Mouse (Mus musculus) cerebral cortex, adult 2 months (tissue): ENCODE data around the gene G0s2.

Experiments
- WGBS: fragments of 180-500 bp; shearing (Covaris S2); methylation state at CpG from one replicate; pipeline ENCODE4 v1.1.7; 2018; 5-methylcytosine and 5-hydroxymethylcytosine counted together

Gene G0s2

DNA sequence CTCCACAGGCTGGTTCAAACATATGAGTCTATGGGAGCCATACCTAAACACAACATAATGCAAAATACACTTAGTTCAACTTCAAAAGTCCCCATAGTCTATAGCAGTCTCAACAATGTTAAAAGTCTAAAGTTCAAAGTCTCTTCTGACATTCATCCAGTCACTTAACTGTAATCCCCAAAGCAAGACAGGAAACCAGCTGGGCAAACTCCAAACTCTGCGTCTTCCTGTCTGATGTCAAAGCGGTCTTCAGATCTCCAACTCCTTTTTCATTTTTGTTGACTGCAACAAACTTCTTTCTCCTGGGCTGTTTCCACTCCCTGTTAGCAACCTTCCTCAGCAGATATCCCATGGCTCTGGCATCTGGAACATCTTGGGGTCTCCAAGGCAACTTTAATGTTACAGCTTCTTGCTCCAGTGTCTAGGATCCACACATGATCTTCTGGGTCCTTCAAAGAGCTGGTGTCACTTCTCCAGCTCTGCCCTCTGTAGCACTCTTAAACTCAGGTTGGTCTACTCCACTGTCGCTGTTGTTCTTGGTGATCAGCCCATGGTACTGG lies 12.8 kb upstream of the G0s2 start:
- WGBS: 91% methylated on average over 3 of the region's 3 CpGs

DNA sequence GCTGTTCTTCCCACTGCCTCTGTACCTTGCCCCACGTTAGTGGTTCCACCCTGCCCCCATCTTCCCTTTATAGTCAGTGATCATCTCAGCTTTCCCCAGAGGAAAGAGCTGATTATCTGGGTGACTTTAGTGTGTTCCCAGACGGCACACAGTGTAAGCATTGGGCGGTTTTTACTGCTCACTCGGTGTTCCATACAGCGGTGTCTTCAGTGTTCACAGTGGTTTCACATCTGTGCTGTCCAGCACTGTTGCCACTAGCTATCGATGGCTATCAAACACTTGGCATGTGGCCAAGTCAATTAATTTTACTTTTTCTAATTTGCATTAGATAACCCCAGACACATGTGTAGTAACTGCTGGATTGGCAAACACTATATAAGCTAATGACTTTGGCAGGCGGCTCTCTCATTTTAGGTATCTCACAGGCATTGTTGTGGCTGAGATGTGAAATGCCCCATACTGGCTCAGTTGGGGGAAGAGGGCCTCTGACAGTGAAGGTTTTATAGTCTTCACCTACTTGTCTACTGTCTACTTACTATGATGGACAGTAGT lies 11.3 kb upstream of the G0s2 start:
- WGBS: 83% methylated on average over 7 of the region's 7 CpGs

DNA sequence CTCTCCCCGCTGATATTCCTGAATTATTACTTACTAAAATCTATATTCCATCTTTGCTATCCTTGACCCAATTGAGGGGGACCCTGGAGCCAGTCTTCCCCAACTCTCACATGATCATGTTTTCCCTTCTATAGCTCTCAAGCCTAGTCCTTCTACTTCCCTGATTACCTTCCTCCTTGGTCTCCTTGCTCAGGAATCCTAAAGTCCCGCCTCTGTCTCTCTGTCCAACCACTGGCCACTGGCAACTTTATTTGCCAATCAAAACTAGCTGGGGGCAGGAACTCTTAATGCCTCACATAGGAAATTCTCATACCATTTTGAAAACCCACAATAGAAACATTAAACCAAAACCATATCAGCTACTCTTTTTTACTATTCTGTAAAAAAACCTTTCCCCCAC lies 8.3 kb upstream of the G0s2 start:
- WGBS: 95% methylated on average over 2 of the region's 2 CpGs

DNA sequence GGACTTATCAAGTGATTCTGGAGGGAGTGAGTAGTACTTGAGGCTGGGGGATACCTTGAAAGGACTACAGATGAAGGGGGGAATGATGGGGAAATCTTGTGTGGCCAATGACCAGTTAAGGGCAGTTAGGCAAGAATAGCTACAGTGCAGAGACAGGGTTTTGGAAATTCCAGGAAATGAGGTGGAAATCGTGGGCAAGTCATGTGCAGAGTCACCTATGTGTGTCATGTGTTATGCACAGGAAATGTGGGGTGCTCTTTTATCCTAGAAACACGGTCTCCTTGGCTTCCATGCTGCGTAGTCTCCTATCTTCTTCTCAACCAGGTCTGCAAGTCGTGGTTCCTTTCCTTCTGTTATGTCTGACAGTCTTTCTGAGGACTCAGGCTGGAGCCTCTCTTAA lies 6.5 kb upstream of the G0s2 start:
- WGBS: 88% methylated on average over 4 of the region's 4 CpGs

DNA sequence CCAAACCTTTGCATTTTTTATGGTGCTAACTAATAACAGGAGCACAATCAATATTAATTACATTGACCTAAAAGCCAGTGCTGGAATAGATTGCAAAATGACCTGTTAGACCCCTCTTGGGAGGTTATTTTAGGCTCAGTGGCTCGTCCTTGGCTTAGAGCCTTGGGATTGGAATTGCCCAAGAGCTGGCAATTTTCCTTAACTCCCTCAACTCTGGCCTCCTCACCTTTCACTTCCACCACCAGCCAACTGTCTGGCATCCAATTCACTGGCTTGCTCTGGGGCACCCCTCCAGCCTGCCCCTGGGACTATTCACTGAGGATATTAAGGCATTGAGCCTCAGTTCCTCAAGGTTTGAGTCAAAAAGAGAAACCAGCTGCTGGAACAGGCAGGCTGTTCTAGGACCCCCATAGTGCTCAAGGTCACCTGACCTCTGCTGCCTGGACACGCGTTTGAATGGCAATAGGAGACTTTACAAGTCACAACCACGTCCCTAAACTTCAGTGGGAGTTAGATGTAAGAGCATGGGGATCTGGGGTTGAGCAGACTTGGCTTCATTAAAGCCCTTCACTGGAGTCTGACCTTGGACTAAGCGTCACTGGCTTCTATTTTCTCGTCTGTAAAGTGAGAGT lies 5.5 kb upstream of the G0s2 start:
- 79% methylated on average over 6 of the region's 6 CpGs for WGBS

DNA sequence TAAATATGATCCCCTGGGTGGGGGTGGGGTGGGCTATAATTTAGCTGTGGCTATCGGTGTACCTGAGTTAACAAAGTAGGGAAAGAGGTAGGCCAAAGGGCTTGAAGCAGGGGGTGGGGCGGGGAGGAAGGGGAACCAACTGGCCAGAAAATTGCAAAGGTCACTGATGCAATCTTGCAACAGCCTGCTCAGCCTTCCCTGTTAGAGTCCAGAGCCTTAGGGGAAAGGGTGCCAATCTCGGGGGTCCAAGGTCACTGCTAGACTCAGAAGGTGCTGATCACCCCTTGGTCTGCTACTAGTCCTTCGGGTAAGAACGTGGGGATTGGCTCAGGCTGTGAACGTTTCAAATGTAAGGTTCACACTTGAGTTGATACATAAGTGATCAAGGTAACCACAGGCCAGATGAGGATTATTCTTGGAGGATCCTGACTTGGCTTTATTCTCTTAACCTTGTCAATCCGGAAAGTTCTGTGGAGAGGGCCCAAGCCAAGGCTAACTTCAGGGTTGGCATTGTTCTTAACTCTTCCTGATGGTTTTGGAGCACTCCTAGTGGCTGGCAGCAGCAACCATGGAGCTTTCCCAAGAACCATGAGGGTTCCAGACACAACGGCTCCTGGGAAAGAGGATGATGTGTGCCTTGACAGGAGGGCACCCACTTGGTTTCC lies 1.5 kb upstream of the G0s2 start:
- WGBS: 77% methylated on average over 8 of the region's 8 CpGs

DNA sequence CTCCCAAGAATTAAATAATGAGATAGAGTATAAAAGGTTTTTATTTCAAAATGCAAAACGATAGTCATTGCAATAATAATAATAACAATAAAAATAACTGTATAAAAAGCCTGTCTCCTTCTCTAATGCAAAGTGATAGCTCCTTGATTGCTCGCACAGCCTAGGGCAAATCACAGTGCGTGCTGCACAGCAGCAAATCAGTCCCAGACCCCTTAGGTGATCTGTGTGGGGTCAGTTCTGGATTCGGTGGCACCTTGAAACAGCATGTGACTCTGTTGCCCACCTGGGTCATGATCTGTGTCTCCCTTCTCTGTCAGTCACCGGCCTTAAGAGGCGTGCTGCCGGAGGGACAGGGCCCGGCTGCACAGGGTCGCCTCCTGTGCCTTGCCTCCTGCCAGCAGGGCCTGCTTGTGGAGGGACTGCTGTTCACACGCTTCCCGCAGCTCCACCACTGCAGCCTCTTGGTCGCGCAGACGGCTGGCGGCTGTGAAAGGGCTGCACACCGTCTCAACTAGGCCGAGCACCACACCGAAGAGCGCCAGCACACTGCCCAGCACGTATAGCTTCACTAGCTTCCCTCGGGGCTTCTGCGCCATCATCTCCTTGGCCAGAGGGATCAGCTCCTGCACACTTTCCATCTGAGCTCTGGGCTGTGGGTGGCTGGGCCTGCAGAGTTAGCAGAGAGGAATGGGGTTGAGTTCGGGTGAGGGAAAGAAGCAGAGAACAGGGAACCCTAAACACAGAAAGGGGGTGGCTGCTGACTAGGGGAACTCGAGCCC lies 691 bp downstream of the G0s2 start:
- WGBS: 47% methylated on average over 24 of the region's 24 CpGs

DNA sequence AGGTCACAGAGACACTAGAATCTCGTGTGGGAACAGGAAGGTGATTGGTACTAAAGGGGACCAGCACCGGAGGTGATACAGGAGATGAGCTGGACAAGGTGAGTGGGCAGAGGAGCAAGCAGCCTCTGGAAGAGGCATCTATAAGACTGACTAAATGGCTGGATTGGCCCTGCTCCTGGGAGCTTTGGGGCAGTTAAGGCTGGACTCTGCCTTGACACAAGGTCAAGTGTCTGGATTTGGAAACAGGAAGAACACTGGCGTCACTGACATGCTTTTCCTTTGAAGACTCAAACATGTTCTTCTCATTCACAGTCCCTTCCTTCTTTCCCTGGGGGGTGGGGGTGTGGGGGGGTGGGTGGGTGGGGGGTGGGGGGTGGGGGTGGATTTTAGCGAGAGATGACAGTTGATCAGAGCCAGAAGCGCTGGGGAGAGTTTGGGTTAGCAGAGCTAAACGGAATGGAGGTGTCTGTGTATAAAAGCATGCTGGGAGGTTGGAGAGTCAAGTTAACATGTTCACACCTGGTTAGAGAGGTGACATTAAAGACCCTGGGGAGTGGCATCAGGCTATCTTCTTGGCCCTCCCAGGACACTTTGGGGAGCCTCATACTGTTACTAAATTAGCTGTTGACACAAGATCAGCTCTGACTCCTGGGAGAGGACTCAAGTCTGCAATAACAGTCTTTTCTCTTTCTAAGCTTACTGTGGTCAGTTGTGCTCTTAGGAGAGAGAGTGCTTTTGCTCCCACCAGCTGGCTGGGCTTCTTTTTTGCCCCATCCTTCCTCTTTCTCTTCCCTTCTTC lies 1.9 kb downstream of the G0s2 start:
- 70% methylated on average over 6 of the region's 6 CpGs for WGBS

DNA sequence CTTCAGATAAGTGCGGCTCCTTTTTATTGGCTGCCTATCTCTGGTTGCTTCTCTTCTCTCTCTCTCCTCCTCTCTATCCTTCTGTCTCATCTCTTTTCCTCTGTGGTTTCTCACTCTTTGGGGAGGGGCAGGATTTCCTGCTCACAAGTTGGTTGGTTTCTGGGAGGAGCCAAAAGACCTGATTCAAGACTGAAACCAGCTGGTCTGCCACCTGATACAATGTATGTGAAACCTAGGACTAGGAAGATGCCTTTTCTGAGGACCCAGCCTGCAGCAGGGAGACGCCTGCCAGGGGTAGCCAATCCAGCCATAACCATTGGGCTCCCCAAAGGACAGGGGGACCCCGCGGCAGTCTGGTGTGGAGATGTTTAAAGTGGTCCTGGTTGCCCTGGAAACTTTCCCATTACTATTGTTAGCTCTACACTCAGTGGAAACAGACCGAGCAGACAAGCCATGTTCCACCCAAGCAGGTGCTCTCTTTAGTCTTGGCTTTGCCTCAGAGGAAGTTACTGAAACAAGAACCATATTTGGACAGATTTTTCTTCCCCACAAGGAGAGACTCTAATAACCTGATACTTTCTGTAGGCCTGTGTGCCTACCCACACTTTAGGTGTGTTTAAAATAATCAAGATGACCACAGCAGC lies 8.9 kb downstream of the G0s2 start, which contains the start of gene Hsd11b1:
Gene Hsd11b1 (minus strand): TSS at position 121 of the 644 bp plus-strand sequence.
- 63% methylated on average over 5 of the region's 5 CpGs for WGBS

DNA sequence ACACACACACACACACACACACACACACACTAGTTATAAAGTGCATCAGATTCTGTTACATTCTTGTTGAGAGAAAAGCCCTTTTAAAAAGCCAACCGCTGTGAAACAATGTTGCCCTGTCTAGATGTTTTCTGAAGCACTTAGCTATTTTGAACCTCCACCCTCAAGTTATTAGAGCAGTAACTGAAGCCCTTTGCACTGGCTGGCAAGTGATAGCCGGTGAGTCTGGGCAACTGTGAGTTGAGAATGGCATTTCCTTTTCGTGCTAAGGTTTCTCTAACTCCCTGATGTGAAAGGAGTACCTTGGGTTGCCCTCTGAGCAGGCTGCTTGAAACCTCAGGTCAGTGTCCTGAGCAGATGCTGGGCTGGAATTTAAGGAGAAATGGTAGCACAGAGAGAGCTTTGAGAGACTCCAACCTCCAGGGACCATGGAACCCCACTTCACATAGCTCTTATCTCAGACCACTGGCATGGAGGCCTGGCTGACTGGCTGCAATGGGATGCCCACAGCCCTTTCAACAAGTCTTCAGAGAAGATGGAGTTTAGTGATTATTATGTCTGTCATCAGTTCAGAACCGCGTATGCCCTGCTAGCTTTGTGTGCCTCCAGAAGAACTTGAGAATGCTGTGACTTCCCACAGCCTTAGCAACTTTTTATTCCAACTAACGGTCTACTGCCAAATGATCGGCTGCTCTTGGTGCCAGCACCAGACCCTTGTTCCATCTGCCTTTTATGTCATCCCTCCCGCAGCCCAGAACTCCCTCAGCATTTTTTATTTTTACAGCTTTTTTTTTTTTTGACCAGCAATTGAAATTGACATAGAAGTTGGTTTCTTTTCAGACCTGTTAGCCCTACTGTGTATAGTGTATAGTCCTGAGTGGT lies 9.8 kb downstream of the G0s2 start:
- 54% methylated on average over 8 of the region's 8 CpGs for WGBS

DNA sequence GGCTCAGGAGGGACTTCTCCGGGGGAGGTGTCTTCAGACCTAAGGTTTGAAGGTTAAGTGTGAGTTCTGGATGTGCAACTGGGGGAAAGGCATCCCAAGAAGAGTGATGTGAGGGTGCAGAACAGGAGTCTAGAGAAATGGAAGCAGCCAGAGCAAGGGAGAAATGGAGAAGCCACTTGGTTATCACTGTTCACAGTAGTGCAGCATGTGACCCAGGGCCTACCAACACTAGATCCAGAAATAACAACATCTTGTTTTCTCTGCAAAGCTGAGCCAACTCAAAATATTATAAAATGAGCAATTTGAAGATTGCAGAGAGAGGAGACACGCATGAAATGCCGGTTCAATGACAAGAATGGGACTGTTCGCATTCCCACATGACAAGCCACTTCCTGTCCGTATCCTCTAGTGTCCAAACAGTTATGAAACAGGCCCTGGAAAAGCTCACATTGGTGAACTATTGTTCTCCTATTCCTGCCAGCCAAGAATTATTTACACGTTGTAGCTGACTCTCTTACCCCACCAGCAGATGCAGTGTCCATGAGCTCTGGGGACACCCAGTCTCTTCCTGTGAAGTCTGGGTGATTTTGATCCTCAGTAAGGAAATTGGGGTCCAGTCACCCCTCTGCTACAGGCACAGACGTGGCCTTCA lies 11.0 kb downstream of the G0s2 start:
- 65% methylated on average over 7 of the region's 7 CpGs for WGBS

DNA sequence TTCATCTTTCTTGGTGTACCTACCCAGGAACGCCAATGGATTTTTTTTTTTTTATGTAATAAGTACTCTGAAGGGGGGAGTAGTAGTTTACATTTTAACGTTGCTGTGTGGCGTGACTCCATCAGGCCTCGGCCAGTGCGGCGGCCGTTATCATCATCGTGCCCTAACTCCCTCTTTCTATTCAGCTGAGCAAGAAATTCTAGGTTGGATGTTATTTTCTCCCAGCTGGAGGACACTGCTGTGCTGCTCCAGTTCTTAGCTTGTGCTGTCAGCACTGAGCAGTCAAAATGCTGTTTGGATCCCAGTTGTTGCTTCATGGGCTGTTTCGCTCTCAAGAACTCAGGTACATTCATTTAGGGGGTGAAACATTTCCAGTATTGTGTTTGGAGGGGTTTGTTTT lies 13.5 kb downstream of the G0s2 start:
- WGBS: 84% methylated on average over 9 of the region's 9 CpGs

DNA sequence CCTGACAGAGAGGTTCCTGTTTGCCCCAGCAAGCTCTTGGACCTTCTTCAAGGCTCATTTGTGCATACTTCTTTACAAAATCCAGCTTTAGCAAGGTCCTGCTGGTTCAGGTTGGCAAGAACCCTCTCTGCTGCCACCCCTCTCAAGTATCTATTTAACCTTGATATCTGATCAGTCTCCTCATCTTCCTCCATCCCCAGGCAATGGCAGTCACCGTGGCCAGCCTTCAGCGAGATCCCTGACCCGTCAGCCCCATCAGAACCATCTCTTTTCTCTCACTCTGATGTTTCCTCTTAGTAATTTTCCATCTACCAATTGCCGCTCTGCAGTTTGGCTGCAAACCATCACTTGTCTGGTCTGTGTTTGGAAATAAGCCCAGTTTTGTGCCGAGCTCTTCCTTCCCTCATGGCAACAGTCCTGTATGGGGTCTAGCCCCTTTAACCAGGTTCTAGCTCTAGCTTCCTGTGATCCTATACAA lies 16.4 kb downstream of the G0s2 start:
- WGBS: 49% methylated on average over 5 of the region's 5 CpGs

DNA sequence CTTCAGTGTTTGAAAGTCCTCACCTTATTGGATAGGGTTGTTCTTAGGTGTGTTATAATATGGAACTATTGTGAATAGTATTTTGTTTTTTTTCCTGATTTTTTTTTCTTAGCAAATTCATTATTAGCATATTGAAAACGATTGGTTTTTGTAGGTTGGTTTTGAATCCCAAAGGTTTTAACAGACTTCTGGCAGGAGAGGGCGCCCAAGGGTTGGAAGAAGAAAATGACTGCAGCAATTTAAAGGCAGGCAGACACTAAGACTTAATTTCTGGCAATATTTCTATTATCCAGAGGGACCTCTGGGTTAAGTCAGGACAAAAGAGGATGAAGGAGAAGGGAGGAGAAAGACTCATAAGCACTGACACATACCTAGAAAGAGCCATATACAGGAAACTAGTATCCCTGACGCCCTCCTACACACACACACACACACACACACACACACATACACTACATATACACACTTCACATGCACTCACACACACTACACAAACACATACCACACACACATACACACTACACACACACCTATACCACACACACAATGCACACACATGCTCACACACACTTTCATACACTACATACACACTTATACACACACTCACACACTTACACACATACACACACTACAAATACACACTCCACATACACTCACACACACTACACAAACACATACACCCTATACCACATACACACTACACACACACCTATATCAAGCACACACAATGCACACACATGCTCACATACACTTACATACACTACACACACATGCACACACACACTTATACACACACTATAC lies 17.3 kb downstream of the G0s2 start:
- whole genome bisulfite sequencing: 26% methylated on average over 3 of the region's 3 CpGs

DNA sequence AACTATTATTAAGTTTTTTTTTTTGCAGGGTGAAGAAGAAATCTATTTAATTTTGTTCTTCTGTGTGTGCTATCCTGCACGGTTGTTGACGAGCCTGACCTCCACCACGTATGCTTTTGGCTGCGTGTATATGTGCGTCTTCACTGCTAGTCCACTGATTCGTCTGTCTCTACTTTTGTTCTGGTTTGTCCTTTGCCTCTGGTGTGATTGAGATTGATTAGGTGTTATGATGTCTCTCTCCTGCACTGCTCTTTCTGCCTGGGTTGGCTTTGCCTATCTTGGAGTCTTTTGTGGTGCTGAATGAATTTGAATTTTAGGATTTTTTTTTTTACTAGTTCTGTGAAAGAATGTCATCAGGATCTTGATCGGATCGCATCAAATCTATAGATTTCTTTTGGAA lies 18.0 kb downstream of the G0s2 start:
- 70% methylated on average over 8 of the region's 8 CpGs for WGBS

DNA sequence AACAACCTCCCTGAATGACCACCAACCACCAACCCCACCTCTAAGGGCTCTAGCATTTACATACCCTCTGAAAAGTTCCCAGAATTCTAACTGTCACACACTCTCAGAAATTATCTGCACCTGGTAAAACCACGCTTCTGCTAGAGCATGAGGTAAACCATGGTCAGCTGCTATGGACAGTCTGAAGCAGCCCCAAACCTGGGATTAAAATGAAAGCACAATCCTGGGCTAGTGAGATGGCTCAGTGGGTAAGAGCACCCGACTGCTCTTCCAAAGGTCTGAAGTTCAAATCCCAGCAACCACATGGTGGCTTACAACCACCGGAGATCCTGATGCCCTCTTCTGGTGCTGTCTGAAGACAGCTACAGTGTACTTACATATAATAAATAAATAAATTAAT lies 19.1 kb downstream of the G0s2 start:
- 81% methylated on average over 3 of the region's 3 CpGs for WGBS

DNA sequence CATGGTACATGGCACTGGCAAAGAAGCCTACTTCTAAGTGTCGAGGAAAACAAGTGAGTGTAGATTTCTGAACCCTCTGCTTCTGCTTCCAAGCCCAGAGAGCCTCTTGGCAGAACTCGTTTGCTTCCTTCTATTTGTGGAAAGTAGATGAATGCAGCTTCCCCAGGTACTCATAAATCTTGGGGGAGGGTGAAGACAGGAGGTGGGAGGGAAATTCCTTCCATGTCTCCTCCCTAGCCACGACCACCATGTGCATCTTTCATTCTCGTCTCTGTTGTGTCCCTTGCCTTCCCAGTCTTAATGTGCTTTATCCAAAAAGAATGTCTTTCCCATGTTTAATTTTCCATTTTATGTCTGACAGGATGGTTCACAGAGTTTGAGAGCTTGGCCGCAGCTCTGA lies 20.4 kb downstream of the G0s2 start:
- WGBS: 35% methylated on average over 5 of the region's 5 CpGs

DNA sequence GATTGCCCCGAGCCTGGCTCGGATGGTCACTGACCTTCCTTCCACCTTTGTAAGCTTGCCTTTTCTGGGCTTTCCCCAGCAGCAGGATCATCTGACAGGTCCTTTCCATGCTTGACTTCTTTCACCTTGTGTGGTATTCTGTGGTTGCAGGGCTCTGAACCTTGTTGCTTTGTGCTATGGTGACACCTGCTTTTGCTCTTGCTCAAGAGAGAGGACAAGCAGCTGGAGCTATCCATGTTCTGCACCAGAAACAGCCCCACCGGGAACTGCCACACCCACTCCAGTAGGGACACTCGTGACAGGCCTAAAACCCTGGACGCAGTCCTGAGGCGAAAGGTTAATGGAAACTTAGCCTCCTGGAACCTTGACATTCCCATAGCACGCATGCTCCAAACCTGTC lies 21.6 kb downstream of the G0s2 start:
- WGBS: 92% methylated on average over 7 of the region's 7 CpGs
